Mouse (Mus musculus) forelimb bud, embryonic 11.5 days (tissue): Measurements from ENCODE around the gene Nr5a1.
A peak's percentile ranks its signal among the peaks of the same experiment; 100 is the strongest.

Source experiments
- DNase-seq: peaks from one replicate; pipeline ENCODE4 v3.0.0-alpha.2; 2012; ENCODE audit warnings: low read depth, low spot score

Gene Nr5a1

DNA sequence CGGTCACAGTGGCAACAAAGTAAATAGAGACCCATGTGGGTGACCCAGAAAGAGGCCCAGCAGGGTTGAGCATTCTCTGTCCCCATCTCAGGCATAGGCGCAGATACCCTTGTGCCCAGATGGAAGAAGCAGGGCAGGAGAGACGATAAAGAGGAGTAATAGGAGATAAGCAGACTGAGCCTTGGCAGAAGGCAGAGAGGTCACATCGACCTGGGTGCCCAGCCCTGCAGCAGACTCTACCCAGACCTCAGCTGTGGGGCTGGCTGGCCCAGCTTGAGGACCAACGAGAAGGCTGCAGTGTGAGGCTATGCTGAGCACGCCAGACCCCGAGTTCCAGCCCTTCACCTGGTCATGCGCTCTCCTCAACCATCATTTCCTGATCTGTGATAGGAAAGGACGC, 10.0 kb downstream of the Nr5a1 start:
- DNase-seq = no peak

DNA sequence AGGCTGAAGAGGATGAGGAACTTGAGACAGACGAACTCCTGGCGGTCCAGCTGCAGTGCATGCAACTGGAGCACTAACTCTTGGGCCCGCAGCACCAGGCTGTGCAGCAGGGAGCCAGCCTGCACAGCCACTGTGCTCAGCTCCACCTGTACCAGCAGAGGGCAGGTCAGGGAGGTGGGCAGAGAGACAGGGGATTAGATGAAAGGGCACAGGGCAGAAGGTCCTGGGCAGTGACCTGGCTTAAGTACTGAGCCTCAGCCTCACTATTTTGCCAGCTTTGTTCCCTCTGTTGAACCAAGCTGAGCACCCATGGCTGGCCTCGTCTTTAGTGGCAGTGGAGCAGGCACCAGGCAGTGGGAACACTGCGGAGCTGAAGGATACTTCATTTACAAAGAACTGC, 14.2 kb downstream of the Nr5a1 start:
- no peak for DNase-seq

DNA sequence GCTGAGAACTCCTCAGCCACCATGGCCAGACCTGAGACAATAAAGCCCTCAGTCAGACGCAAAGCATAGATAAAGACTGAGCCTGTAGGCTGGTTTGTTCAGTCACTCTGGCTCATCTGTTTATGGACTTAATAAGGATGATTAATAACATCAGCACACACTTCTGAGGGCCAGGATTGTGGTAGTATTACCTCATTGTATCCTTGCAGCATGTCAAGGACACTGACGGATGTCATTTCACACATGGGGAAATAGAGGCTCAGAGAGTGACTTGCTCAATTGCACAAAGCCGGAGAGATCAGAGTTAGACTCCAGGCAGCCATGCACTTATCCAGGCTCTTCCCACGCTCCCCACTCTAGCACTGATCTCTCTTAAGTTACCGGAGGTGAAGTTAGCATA, 15.7 kb downstream of the Nr5a1 start:
- no peak for DNase-seq

DNA sequence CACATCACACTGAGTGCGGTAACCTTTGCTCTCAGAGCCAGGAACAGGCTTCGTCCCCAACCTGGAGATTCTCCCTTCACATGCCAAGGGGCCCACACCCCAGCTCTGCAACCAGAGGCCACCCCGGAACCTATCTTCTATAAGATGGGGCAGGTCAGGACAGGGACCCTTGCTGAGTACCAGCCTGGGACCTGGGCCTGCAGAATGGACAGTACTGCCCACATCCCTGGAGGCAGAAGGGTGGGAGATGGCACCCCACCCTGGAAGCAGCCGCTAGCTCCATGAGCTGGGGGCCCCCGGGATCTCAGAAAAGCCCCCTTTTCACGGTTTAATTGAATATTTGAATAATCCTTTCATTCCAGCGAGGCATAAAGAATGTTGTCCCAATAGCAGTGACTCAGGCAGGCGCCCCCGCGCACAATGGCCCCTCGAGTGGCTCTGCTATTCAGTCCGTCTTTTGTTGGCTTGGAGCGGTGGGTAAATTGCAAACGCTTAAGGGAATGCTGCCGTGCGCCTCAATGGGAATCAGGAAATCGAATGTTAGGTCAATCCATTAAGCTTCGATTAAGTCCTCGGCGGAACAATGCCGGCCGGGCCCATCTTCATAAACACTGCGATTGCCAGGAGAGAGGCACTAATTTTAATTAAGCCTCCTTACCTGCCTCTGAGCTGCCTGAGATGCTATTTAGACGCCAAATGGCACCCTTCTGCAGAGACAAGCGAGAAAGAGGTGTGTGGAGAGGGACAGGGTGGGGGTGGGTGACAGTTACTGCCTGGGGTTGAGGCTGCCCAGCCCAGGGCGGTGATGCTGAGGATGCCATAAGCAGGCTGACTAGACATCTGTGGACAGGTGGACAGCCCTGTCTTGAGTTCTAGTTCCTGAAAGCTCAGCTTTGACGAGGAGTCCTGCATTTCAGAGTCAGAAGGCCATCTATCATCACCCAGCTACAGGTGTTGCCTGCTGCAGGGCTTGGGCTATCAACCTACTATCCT, 16.9 kb downstream of the Nr5a1 start:
- DNase-seq = no peak

DNA sequence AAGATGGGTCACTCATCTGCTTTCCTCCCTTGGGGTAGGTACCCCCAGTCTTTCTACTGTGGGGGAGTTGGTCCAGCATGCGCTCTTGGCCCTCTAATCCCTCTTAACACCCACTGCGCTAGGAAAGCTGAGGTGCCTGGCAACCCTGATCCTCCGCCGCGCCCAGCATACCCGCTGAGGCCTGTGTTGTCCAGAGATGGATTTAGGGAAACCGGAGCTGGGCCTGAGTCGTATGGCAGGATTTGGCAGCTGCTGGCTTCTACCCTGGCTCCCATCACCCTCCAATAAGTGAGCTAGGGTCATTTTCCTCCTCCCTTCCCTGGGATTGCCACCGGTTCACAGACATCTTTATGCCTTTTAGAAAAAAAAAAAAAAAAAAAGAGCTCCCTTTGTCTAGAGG, 18.6 kb downstream of the Nr5a1 start:
- DNase-seq = no peak

DNA sequence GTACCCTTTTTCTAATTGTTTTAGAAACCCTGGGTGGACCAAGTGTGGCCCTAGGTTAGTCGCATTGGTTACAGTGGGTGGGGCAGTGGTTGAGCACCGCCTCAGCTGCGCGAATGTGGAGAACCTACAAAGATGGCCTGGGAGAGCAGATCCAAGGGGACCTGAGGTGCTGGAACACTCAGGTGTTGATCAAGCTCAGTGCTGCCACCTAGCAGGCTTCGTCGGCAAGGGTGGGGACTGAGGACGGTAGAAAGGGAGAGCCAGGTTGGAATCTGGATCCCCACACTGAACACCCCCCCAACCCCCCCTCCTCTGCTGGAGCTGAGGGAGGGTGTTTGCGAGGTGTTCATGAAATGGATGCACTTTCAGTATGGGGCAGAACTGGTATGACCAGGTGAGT, 22.8 kb downstream of the Nr5a1 start:
- DNase-seq = peak; percentile 46

DNA sequence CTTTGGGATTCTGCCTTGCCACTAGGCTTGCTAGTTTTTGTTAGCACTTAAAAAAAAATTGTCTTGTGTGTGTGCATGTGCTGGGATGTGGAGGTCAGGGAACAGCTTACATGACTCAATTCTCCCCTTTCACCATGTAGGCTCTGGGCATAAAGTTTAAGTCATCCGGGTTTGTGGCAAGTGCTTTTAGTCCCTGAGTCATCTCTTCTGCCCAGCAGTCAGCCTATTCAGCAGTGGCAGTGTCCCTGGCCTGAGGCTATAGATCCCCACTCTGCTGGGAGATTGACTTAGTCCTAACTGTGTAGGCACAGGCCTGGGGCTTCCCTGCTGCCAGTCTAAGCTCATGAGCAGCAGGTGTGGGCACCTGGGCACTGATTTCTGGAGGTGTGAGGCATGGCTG, 24.5 kb downstream of the Nr5a1 start:
- no peak for DNase-seq

DNA sequence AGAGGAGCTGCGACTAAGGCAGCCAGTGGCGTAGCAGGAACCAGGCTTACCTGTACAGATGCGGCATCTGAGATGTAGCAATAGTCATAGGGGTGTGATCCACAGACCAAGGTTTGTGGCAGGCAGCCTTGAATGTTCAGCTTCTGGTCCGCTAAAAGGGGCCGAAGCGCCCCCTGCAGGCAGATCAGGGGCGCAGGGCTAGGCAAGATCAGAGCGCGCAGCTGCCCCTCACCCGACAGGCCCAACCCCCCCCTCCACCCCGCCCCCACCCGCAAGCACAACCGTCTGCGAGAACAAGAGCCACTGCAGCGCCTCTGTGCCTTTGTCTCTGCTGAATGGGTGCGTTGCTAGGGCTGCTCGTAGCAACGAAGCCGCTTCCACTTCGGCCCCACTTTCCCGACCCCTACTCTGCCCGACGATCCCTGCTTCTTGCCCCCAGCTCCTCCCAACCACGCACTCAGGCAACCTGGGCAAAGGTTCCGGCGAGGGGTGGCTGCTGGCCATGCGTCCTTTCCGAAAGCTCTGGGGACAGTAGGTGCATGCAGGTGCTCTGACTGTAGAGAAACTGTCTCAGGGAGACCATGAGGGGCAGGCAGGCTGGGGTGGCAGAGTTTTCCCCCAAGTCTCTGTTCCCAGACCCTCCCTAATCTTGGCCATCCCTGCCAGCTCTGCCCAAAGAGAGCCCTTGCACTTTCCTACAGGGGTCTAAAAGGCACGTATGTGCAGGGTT, 25.4 kb downstream of the Nr5a1 start:
- DNase-seq = peak; percentile 81

DNA sequence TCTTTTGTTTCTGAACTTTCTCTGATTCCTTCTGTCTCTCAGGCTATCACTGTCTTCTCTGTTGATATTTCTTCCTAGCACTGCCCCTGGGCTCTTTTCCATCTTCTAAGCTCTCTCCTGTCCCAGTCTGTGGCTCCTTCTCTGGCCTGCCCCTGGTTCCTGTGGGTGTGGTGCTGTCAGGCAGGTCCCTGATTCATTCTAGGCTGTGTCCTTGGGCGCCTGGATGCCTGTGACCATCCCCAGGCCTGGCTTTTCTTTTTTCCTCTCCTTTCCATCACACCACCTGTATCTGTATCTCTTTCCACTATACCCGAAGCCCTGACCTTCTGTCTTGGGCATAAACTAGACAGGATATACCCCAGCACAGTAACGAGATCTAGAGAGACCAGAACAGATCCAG, 28.6 kb downstream of the Nr5a1 start:
- DNase-seq = no peak

DNA sequence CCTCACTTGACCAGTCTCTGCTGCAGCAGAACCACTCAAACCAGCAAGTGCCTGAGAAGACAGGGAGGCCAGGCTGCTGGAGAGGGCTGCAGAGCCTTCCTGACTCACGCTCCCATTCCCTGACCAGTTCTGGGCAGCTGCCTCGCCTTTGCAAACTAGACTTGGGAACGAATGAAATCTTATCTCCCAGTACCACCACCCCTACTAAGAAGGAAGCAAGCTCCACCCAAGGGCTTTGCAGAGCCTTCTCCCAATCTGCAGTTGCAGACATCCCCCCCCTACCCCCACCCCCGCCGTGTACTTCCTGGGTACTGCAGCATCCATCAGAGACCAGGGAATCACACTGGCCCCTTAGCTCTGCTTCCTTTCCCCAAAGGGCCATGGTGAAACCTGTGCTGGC, 31.3 kb downstream of the Nr5a1 start:
- no peak for DNase-seq

DNA sequence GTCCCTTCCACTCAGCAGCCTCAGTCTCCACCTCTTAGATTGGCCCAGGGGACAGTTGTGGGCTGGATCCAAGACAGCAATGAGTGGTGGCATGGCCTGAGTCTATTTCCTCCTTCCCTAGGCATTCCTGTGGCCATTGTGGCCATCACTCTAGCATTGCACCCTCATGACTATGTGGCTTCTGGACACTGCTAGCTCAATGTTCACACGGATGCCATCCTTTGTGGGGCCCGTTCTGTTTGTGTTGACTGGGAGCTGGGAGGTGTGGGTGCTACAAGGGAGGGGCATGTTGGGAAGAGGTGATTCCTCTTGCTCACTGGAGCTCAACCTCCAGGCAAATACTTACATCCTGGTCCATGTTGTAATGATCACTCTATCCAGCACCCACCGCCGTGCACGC, 32.1 kb downstream of the Nr5a1 start:
- DNase-seq = no peak

DNA sequence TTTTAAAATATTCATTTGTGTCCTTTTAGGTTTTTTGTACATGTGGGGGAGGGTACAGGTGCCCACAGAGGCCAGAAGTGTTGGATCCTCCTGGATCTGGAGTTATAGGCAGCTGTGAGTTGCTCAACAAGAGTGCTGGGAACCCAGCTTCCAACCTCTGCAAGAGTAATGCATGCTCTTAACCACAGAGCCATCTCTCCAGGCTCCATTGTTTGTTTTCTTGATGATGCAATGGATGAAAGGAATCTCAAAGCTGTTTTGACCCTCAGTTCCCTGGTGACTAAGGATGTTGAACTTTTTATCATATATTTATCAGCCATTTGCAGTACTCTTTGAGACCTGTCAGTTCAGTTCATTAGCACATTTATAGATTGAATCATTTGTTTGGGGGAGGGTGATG, 35.4 kb downstream of the Nr5a1 start:
- DNase-seq = no peak

DNA sequence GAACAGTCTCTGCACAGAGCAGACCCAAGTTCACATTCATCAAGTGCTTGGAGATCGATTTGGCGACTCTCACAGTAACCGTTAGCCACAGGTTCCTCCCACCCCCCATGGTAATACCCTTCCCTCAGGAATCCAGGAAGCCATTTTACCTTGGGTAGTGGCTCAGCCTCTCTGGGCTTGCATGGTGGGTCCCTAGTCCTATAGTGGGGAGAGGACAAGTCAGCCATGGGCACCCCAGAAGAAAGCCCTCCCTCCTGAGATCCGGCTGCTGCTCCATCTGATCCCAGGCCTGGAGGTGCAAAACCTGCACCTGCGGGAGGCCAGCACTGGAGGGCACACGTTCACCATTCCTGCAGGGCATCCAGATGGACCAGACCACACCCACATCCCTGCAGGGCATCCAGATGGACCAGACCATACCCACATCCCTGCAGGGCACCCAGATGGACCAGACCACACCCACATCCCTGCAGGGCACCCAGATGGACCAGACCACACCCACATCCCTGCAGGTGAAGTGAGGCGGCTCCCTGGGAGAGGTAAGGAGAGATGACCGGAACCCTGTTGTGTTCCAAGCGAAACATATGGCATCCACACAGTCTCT, 38.9 kb downstream of the Nr5a1 start:
- DNase-seq = no peak

DNA sequence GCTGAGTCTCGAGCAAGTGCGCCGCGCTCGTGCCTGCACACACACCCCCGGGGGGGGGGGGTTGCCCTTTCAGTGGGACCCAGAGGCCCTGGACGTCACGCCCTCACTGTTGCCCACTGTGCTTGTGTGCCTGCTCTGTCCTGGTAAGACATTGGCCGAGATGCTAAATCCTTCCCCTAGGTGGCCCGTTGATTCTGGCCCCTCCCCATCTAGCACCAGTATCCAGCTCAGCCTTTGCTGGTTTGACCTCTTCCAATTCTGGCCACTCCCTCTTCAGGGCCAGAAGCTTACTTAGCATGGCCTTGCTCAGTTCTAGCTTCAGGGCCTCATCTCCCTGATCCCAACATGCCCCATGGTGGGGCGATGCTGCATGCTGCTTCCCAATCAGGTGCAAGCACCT, 41.8 kb downstream of the Nr5a1 start:
- no peak for DNase-seq

DNA sequence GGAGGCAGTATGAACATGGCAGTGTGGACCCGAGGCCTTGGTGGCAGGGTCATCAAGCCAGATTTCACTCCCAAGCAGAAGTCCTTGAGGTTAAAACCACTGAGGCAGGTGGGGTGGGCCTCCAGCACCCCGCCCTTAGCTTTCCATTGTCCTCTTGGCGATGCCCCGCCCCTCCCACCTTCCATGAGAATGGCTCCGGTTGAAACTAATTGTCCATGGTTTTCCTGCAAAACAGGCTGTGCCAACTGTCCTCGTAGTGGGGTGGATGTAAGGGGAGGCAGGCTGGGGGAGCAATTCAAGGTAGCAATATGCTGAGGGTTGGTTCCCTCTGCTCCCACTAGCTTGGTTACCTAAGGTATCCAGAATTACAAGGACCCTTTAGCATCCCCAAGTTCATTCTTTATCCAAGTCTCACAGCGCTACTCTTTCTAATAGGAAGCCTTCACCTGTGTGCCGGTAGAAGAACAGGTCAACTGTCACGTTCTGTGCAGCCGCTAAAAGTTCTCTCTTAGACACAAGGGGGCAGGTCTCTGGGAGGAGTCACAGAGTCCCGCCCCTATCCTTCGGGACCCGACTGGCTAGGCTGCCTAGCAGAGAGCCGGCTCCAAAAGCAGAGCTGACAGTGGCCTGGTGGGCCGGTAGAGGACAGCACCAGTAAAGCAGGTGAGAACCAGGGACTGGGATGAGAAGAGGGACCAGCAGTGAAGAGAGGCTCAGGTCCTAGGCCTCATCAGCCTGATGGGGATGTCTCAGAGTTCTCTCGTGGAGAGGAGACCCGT, 45.4 kb downstream of the Nr5a1 start:
- DNase-seq = no peak

DNA sequence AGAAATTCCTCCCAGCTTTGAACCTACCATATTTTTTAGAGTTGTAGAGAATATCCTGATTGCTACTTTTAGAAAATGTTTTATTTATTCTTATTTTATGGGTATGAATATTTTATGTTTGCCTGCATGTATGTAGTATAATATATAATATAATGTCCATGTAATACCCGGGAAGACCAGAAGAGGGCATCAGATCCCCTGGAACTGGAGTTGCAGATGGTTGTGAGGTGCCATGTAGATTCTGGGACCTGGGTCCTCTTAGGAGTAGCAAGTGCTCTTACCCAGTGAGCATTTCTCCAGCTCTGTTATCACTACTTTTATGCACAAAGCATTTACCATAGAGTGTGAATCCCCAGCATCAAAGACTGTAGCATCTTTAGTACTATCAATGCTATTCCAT, 52.9 kb downstream of the Nr5a1 start:
- no peak for DNase-seq

DNA sequence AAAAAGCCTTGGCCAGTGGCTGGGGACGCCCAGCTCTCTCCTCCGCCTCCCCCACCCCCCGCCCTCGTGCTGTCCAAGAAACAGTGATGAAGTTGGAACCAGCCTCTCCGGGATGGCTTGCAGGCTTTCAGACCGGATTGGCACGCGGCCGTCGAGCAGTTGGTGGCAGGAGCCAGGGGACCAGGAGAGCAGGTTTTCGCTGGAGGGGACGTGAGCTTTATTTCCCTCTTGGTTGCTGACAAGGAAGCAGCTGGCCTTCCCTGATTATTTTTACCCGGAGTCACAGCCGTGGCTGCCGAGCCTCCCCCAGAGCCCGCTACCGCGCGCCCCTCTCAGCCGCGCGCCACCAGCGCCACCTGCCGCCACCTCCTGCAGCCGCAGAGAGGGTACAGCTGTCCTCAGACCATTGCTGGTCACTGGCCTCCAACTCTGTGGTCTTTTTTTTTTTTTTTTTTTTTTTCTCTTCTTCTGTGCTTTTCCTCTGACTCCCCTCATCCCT, 56.0 kb downstream of the Nr5a1 start:
- DNase-seq = peak; percentile 64

DNA sequence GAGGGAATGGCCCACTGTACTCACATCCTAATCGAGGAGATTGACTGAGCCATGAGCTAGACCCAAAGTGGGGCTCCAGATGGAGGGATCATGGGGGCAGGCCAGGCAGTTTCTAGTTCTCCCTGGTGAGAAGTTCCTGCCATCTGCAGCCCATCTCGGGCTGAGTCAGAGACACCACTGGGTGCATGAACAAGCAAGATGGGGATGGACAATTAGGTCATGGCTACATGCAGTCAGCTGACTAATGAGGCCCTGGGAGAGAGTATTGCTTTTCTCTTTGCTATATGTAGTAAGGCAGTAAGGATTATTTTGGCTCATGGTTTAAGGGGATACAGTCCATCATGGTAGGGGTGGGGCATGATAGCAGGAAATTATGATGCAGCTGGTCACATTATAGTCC, 60.6 kb downstream of the Nr5a1 start:
- no peak for DNase-seq

DNA sequence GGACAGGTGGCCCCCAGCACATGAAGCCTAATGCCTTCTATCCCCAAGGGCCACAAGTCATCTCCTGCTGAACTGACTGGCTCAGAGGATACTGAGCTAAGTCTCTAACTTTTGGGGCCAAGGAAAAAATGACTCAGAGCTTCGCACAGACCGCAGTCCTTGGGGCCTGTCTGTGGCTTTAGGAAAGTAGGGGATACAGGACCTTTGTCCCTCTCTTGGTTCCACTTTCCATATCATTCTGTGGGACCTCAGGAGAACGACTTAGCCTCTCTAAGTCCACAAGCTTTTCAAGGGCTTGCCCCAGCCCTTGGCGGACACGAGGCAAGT, 61.1 kb downstream of the Nr5a1 start:
- DNase-seq = no peak

DNA sequence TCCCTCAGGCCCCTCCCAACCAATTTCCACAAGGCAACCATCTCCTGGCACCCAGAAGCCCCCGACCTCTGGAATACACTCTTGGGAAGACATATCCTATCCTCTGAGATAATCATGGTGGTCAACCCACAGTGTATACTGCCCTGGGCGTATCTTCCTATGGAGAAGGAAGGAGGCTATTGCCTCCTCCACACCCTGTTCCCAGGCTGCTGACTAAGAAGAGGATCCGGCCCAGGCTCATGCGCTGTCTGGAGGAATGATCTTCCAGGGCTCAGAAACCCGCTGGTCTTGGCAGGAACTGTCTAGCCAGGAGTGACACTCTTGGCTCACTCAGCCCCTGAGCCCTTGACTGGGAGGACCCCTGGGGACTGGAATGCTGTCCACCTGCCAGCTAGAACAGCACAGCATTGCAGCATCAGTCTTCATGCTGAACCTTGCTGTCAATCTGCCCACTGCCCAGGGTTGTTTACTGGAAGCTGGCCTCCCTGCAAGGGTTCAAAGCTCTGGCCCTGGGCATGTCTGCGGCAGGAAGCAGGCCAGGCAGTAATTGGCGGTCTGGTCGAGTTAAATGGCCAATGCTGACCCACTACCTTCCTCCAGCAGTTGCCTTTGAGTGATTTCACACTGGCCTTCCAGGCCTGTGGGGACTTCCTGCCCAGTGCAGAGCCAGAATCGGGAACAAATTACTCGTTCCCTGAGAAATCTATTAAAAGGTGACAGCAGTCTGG, 61.6 kb downstream of the Nr5a1 start:
- DNase-seq = no peak

DNA sequence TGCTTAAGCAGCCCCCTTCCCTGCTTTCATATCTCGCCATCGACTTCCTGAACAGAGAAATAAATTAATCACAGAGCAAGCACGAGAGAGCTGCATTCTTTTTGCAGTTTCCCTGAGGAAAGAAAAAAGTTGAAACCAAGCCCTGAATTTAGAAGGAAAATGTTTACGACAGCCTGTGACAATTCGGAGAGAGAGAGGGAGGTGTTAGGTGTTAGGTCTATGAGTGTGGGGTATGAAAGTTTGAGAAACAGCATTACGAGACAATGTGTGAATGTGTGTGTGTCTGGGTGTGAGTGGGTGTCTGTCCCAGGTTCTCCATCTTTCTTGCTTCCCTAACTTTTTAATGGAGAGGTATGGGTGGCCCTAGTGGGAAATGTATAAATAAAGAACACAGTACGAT, 62.2 kb downstream of the Nr5a1 start:
- DNase-seq = no peak
